Mouse (Mus musculus): ENCODE results near the gene Gpr4.

DNA sequence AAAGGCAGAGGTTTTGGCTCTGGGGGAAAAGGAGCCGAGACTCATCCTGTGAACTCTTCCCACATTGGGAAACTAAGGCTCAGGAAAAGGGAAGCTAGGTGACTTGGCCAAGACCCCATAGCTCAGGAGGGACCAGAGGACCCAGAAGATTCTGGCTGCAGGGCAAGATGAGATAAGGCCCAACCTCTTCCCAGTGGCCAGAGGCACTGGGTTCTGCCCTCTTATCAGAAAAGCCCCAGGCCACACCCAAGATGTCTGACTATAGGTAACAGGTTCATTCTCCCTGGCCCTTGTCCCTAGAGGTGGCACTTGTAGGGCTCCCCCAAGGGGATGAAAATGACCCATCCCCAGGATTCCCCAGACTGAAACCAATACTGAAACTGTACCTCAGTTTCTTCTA, 34.5 kb downstream of the Gpr4 start:
- TF ChIP-seq CTCF (IDR thresholded peaks at IDR 0.05; ENCODE audit: control insufficient read depth, insufficient read depth, insufficient replicate concordance, low read depth, low read length) (no peak), POLR2A (IDR thresholded peaks at IDR 0.05; ENCODE audit: control insufficient read depth, low read depth, low read length) (no peak)
